Mouse (Mus musculus) lung, postnatal 25 days (tissue): ENCODE data around the gene Olfr494.

Experiments
- DNase-seq: peaks from one replicate; pipeline ENCODE4 v3.0.0; 2022; ENCODE audit warnings: low spot score

Gene Olfr494

GRCm38 (mm10) chr7:108365035-108365434 is at the start of gene Olfr494:
Gene Olfr494 (plus strand): TSS chr7:108365335.
- DNase-seq: no peak

GRCm38 (mm10) chr7:108323574-108323973 is 41.6 kb upstream of the Olfr494 start, which contains the start of gene Olfr492:
Gene Olfr492 (minus strand): TSS chr7:108323674.
- DNase-seq: no peak

- no peak for DNase-seq
Measured at GRCm38 (mm10) chr7:108346879-108347278, 18.3 kb upstream of the Olfr494 start, which contains the start of gene Olfr493. Gene Olfr493 (minus strand): TSS chr7:108346979.

GRCm38 (mm10) chr7:108392867-108393266 is 27.7 kb downstream of the Olfr494 start, which contains the start of gene Olfr495:
Gene Olfr495 (plus strand): TSS chr7:108393167.
- no peak for DNase-seq
